Mouse (Mus musculus) heart, adult 2 months (tissue): ENCODE data around the gene Gsta4.

ENCODE experiments used
- CTCF ChIP-seq: fragments of 200-600 bp; IDR thresholded peaks from 2 replicates; pipeline ENCODE4 v1.8.1; 2022; ENCODE audit warnings: antibody characterized with exemption, mild to moderate bottlenecking, moderate library complexity
- EP300 ChIP-seq: fragments of 200-500 bp; IDR thresholded peaks from 2 replicates; pipeline ENCODE4 v1.6.1; 2011; ENCODE audit warnings: low read depth, low read length, control low read depth; ENCODE audit not compliant: insufficient read depth
- POLR2A ChIP-seq: fragments of 200-500 bp; IDR thresholded peaks from 2 replicates; pipeline ENCODE4 v1.6.1; 2011; ENCODE audit warnings: mild to moderate bottlenecking, low read depth, low read length, control low read depth; ENCODE audit not compliant: insufficient read depth

DNA sequence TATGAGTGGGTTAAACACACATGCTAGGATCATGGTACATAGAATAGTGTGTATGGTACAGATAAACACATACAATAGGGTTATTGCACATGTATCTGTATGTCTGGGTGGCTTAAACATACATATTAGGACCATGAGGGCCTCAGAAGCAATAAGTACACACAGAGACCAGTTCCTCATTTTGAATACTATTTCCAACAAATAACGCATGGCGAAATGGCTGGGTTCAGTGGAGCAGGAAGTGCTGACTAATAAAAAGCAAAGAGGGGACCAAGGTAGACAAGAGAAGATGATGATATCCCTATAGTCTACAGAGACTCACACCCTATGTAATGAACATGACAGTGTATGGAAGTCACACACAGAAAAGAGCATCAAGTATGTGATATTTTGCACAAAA is 45.5 kb downstream of the Gsta4 start:
- TF ChIP-seq POLR2A: no peak
- no peak for TF ChIP-seq EP300
- no peak for TF ChIP-seq CTCF
